Mouse (Mus musculus): ENCODE measurements at regions not wholly inside any gene's neighbourhood (a gene's known extent, or its start where the extent isn't known, plus 50 kb on each side); places are given as distances from the start of the nearest gene placed in this dataset.

DNA sequence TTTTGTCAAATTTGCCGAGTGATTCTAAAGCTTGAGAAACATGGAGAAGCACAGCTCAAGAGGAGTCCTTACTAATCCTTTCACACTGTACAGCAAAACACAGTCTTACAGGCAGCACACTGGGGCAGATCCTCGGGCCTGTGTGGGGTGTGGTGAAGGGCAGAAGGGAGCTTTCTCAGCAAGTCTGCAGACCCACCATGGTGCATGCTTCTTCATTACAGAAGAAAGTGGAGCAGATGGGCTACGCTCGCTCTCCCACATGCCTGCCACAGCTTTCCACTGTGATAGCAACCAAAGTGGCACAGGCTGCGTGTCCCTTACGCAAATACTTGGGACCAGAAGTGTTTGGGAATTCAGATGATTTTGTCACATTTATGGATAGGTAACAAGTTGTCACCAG, 81.6 kb downstream of the Kbtbd8 start:
- no peak for TF ChIP-seq POLR2A (IDR thresholded peaks at IDR 0.05; ENCODE audit: extremely low read depth, insufficient read depth, low read length)
- no peak for TF ChIP-seq CTCF (IDR thresholded peaks at IDR 0.05; ENCODE audit: extremely low read depth, insufficient read depth, low read length)
